Mouse (Mus musculus) embryonic facial prominence, embryonic 15.5 days (tissue): ENCODE measurements around the gene Epb41l1. TPM values are rescaled to one million over a fixed set of nuclear protein-coding genes. Genes with fewer than 3 reads are reported as not detected.

Experiments
- ATAC-seq: fragments of 200-750 bp; cut with Nextera tagmentation; 2 replicates; pipeline ENCODE4 v1.8.0; 2017; ENCODE audit warnings: low read depth, moderate TSS enrichment; ENCODE audit not compliant: insufficient number of reproducible peaks, low FRiP score, low TSS enrichment
- H3K27ac ChIP-seq: fragments of 300-500 bp; sonication (generic); replicated peaks from 2 replicates; pipeline ENCODE4 v1.5.1; 2015; ENCODE audit warnings: mild to moderate bottlenecking, inconsistent platforms
- H3K27me3 ChIP-seq: fragments of 300-500 bp; sonication (generic); 2 replicates; pipeline ENCODE4 v1.6.1; 2015; ENCODE audit warnings: inconsistent platforms
- H3K36me3 ChIP-seq: fragments of 300-500 bp; sonication (generic); 2 replicates; pipeline ENCODE4 v1.6.1; 2015; ENCODE audit warnings: mild to moderate bottlenecking, inconsistent platforms
- H3K4me1 ChIP-seq: fragments of 300-500 bp; sonication (generic); 2 replicates; pipeline ENCODE4 v1.6.1; 2015; ENCODE audit warnings: inconsistent platforms
- H3K4me2 ChIP-seq: fragments of 300-500 bp; sonication (generic); replicated peaks from 2 replicates; pipeline ENCODE4 v1.6.1; 2015; ENCODE audit warnings: mild to moderate bottlenecking, inconsistent platforms
- H3K4me3 ChIP-seq: fragments of 300-500 bp; sonication (generic); replicated peaks from 2 replicates; pipeline ENCODE4 v1.5.1; 2015; ENCODE audit warnings: mild to moderate bottlenecking, inconsistent platforms
- H3K9ac ChIP-seq: fragments of 300-500 bp; sonication (generic); 2 replicates; pipeline ENCODE4 v1.6.1; 2015; ENCODE audit warnings: inconsistent platforms
- H3K9me3 ChIP-seq: fragments of 300-500 bp; sonication (generic); replicated peaks from 2 replicates; pipeline ENCODE4 v1.6.1; 2016; ENCODE audit warnings: inconsistent platforms
- WGBS: fragments of 180-500 bp; shearing (Covaris S2); methylation state at CpG from one replicate; pipeline ENCODE4 v1.1.7; 2015; 5-methylcytosine and 5-hydroxymethylcytosine counted together
- polyA plus RNA-seq: library from polyadenylated mRNA; unstranded; fragments of >200 nt; fragmentation: Nextera tagmentation; extraction: Ambion mirVana; gene quantifications from 2 replicates; pipeline ENCODE4 v1.2.1, GENCODE M21; 2015

The Epb41l1 gene
- polyA plus RNA-seq, 1 experiment from 2014 or later: 3.4 TPM

DNA sequence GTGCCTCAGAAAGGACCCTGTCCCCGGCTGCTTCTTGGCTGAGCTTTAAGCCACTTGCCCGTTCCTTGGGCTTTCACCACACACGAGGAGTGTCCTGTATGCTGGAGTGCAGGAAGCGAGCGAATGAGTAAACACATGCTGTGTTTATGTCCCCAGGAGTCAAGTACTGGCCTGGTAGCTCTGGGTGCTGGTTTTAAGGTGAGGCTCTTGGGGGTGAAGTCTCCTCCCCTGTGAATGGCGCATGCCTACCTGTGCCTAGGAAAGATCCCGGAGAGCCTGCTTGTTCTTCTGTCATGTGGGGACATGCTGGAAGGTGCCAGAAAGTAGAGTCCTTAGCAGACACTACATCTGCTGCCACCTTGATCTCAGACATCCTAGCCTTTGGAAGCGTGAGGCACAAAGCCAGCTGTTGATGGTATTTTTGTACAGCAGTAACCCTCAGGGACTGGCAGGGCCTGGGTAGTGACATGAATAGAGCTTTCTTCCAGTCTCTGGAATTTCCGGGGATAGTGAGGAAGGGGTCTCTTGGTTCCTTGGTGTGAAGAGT lies 25.9 kb downstream of the Epb41l1 start:
- 54% methylated on average over 9 of the region's 9 CpGs for WGBS
- H3K27ac ChIP-seq: peak overlapping the region; percentile 75
- H3K4me2 ChIP-seq: no peak overlapping the region
- no peaks in the 10 kb centered on the region for H3K9me3 ChIP-seq
- H3K27me3 ChIP-seq: no peaks in the 10 kb centered on the region
- ATAC-seq: no peak
- no peaks in the 10 kb centered on the region for H3K36me3 ChIP-seq
- no peak overlapping the region for H3K4me3 ChIP-seq
- peaks cover 25% of the 10 kb centered on the region for H3K4me1 ChIP-seq
- no peak overlapping the region for H3K9ac ChIP-seq

DNA sequence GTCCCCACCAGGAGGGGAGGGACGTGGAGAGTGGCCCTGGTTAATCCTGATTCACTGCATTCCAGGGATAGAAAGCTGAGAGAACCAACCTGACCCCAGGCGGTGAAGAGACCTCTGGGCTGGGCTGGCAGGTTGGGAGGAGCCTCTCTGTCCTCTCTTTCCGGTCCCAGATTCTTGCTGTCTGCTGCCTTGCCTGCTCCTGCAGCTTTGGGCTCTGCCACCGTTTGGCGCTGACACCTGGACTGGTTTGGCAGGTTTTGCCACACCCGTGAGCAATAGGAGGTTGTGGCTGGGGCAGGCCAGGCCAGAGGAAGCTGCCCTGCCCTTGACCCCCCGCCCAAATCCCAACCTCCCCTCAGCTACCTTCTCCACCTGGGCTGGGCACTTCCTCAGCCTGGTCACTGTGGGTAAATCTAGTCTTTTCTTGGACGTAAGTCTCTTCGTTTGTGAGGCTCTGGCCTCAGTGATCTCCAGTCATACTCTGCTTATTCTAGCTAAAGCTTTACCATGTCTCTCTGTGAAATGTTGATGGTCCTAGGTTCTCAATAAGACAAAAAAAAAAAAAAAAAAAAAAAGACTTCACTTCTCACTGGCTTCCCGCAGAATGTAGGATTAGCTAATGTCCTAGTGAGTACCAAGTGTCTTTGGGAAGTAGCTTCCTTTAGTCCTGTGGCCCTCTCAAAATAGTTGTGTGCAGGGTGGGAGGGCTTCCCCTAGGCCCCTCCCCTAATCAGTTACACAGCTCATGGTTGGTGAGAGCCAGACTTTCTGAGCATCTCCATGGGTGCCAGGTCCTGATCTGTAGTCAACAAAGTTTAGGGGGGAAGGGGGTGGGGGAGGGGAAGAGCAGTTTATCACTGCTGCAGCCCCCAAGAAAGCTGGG lies 26.9 kb downstream of the Epb41l1 start:
- Histone ChIP-seq H3K4me2 (no peak overlapping the region), H3K27me3 (no peaks in the 10 kb centered on the region), H3K4me3 (no peak overlapping the region), H3K36me3 (no peaks in the 10 kb centered on the region), H3K27ac (peak overlapping the region; percentile 75), H3K9ac (no peak overlapping the region), H3K4me1 (peaks cover 25% of the 10 kb centered on the region), H3K9me3 (no peaks in the 10 kb centered on the region)
- WGBS: 17% methylated on average over 10 of the region's 10 CpGs
- ATAC-seq: peak; percentile 40; the same call in 1 of the 2 replicates

DNA sequence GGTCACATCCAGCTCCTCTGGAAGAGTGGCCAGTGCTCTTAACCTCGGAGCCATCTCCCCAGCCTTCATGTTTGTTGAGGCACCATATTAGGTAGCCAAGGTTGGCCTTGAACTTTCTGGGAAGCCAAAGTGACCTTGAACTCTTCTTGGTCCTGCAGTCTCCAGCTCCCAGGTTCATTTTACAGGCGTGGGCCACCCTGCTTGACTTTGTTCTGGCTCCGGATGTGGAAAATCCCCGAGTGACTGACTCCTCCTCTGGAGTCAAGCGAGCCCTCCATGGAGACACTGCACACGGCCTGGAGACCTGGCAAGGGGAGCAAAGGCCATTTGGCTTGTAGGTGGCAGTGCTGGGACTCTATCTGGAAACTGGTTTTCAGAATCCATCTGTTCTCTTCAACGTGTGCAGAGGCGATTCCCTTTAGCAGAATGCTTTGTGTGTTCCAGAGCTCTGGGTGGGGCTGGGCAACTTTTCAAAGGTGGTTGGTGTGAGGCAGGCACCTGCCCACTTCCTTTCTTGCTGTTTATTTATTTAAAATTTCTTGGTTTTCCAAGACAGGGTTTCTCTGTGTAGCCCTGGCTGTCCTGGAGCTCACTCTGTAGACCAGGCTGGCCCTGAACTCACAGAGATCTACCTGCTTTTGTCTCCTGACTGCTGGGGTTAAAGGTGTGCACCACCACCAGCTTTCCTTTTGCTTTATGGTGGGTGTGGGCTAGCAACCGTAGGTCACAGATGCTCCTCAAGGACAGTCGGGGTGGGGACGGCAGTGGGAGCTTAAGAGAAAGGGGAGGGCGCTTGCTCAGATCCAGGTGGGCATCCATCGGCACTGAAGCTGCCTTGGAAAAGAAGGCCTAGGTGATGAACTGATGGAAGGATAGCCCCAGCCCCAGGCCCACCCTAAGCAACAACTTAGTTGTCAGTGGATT lies 30.8 kb downstream of the Epb41l1 start:
- WGBS: 78% methylated on average over 13 of the region's 13 CpGs
- H3K9me3 ChIP-seq: no peaks in the 10 kb centered on the region
- no peak overlapping the region for H3K4me3 ChIP-seq
- no peak overlapping the region for H3K4me2 ChIP-seq
- H3K9ac ChIP-seq: no peak overlapping the region
- H3K36me3 ChIP-seq: no peaks in the 10 kb centered on the region
- H3K27me3 ChIP-seq: no peaks in the 10 kb centered on the region
- H3K27ac ChIP-seq: no peak overlapping the region
- no peak for ATAC-seq
- H3K4me1 ChIP-seq: peaks cover 18% of the 10 kb centered on the region

DNA sequence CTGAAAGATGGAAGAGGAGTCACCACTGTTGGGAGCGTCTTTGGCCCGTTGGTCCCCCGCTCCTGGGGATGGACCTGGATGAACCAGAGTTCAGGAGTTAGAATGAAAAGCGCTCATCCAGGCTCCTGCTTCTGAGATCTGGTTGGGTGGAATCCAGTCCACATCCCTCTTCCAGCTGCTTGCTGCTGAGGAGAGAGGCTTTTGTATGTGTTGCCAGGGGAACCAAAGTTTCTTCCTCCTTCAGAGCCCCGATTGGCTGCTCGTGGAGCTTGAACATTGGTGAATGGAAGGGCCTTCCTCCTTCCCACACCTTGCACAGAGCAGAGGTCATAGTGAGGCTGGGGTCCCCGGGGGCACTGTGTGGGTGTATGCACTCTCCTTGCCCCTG lies 31.4 kb downstream of the Epb41l1 start:
- Histone ChIP-seq H3K4me1 (peaks cover 18% of the 10 kb centered on the region; the same call in 1 of the 2 replicates), H3K9ac (no peak overlapping the region), H3K27me3 (no peaks in the 10 kb centered on the region), H3K4me3 (no peak overlapping the region), H3K9me3 (no peaks in the 10 kb centered on the region), H3K4me2 (no peak overlapping the region), H3K27ac (no peak overlapping the region), H3K36me3 (no peaks in the 10 kb centered on the region)
- ATAC-seq: no peak
- 76% methylated on average over 7 of the region's 7 CpGs for WGBS

DNA sequence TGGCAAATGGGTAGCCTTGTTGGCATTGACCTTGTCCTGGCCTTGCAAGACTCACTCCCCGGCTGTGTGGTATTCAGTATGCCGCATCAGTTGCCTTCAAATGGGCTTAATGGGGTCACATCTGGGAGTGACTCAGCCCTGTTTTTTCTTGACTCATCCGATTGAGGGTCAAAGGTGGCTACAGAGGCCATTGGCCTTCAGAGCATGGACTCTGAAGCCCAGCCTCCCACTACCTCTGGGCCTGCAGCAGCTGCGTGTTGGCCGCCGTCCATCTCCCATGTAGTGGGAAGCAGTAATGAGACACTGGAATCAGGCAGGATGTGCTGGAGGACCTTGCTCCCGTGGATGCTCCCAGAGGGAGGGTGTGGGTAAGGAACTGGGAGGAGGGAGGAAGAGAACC lies 33.1 kb downstream of the Epb41l1 start:
- Histone ChIP-seq H3K9ac (no peak overlapping the region), H3K4me3 (no peak overlapping the region), H3K36me3 (no peaks in the 10 kb centered on the region), H3K4me1 (peaks cover 14% of the 10 kb centered on the region), H3K4me2 (no peak overlapping the region), H3K27me3 (no peaks in the 10 kb centered on the region), H3K9me3 (no peaks in the 10 kb centered on the region), H3K27ac (no peak overlapping the region)
- no peak for ATAC-seq
- 56% methylated on average over 7 of the region's 7 CpGs for WGBS

DNA sequence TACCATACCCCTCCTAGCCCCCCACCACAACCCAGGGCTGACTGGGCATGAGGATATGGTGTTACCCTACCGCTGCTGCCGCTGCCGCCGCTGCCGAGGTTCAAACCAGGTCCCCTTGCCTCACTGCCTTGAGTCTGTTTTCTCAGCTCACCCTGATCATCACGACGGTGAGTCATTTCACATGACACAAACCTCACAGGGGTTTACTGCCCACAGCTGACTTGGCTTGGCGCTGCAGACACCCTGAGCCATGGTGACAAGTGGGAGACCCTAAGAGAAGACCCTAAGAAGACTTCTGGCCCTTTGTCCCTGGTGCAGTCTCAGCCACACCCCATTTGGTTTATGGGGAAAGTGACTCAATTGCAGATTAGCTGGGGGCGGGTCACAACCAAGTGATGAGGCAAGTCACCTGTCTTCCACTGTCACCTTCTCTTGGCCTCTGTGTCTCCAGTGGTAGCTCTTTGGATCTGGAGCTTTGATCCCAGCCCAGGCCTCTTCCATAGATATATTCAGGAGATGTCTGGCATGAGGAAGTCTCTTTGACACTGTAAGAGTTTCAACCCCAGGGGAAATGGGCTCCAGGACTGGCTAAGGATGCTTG lies 34.9 kb downstream of the Epb41l1 start:
- Histone ChIP-seq H3K27me3 (no peaks in the 10 kb centered on the region), H3K4me1 (peaks cover 21% of the 10 kb centered on the region), H3K9me3 (no peaks in the 10 kb centered on the region), H3K4me3 (no peak overlapping the region), H3K4me2 (no peak overlapping the region), H3K27ac (no peak overlapping the region), H3K36me3 (no peaks in the 10 kb centered on the region), H3K9ac (no peak overlapping the region)
- ATAC-seq: no peak
- 90% methylated on average over 9 of the region's 9 CpGs for WGBS

DNA sequence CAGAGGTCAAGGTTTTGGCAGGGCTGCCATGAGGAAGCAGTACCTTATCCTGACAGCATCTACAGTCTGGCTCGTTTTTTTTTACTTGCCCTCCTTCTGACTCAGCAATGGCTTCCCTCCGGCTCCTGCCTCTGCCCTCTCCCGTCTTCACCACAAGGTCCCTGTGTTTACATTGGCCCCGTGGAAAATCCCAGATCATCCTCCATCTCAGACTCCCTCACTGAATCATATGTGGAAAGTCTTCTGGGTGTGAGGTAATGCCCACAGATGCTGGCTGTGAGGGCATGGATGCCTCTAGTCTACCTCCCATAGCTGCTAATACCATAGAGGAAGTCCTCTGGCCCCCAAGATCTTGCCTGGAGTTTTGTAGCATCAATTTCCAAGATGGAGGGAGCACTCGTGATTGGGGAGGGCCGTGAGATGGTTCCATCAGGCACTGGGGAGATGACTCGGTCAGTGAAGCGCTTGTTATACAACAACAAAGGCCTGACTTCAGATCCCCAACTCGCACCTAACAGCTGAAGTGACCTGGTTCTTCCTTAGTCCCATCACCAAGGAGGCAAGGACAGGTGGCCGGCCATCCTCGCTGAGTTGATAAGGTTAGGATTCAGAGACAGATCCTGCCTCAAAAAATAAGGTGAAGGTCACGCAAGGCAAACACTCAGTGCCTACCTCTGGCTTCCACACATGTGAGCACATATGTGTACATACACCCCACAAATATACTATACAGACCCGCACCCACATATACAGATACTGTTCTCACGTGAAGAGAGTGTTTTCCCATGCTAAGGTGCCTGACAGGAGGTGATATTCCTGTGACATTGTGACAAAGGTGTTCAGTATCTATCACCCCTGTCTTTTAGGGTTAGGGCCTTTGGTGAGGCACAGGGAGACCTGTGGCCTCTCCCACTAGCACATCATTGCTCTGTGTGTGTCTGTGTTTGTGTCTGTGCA lies 36.0 kb downstream of the Epb41l1 start:
- Histone ChIP-seq H3K9ac (no peak overlapping the region), H3K27me3 (no peaks in the 10 kb centered on the region; the same call in 1 of the 2 replicates), H3K27ac (peak overlapping the region; percentile 9), H3K4me2 (no peak overlapping the region), H3K36me3 (no peaks in the 10 kb centered on the region), H3K9me3 (no peaks in the 10 kb centered on the region), H3K4me3 (no peak overlapping the region), H3K4me1 (peaks cover 31% of the 10 kb centered on the region)
- no peak for ATAC-seq
- WGBS: 74% methylated on average over 14 of the region's 14 CpGs

DNA sequence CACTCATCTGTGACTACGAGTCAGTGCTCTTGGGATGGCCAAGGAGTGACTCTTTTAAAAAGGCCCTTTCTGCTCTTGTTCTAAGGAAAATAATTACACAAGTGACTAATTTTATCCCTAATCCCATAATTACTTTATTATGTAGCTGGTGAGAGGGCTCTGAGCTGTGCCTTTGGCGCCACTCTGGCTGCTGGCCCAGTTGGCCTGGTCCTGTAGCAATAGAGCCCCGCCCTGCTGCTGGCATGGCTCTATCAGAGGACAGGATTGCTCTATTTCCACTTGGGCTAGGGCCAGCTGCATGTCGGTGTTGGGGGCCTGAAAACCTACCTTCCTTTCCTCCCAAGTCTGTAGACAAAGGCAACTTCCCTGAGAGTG lies 36.6 kb downstream of the Epb41l1 start:
- 29% methylated on average over 4 of the region's 4 CpGs for WGBS
- Histone ChIP-seq H3K4me3 (no peak overlapping the region), H3K27me3 (no peaks in the 10 kb centered on the region; the same call in 1 of the 2 replicates), H3K9me3 (no peaks in the 10 kb centered on the region), H3K4me1 (peaks cover 31% of the 10 kb centered on the region), H3K9ac (no peak overlapping the region), H3K4me2 (no peak overlapping the region), H3K27ac (peak overlapping the region; percentile 9), H3K36me3 (no peaks in the 10 kb centered on the region)
- no peak; the same call in 1 of the 2 replicates for ATAC-seq

DNA sequence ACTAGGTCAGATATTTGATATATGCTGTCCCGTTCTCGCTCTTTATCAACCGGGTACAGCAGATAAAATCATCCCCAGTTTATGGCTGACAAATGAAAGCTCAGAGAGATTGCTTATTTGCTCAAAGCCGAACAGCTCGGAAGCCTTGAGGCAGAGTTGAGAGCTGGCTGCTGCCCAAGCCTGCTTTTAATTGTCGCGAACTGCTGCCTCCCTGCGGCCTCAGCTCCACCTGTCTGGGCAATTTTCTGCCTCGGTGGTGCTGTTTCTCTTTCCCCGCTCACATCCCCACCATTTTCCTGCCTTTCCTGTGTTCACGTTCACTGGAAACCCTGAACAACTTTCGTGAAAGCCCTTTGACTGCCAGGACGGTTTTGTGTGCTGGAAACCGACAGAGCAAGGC lies 39.8 kb downstream of the Epb41l1 start:
- Histone ChIP-seq H3K27ac (0 out of 2 replicates have a peak overlapping the region, but pooled peaks have one; percentile 12), H3K36me3 (no peaks in the 10 kb centered on the region), H3K4me3 (no peak overlapping the region), H3K9me3 (no peaks in the 10 kb centered on the region), H3K4me2 (peak overlapping the region; percentile 29), H3K27me3 (no peaks in the 10 kb centered on the region; the same call in 1 of the 2 replicates), H3K9ac (no peak overlapping the region), H3K4me1 (peaks cover 36% of the 10 kb centered on the region)
- ATAC-seq: no peak
- 14% methylated on average over 14 of the region's 14 CpGs for WGBS
